Mouse (Mus musculus): Measurements from ENCODE around the gene Hoxa9. TPM values are rescaled to one million over a fixed set of nuclear protein-coding genes. Genes with fewer than 3 reads are reported as not detected.

Hoxa9 gene
- polyA plus RNA-seq, 1 experiment from 2014 or later = 57.3 TPM

DNA sequence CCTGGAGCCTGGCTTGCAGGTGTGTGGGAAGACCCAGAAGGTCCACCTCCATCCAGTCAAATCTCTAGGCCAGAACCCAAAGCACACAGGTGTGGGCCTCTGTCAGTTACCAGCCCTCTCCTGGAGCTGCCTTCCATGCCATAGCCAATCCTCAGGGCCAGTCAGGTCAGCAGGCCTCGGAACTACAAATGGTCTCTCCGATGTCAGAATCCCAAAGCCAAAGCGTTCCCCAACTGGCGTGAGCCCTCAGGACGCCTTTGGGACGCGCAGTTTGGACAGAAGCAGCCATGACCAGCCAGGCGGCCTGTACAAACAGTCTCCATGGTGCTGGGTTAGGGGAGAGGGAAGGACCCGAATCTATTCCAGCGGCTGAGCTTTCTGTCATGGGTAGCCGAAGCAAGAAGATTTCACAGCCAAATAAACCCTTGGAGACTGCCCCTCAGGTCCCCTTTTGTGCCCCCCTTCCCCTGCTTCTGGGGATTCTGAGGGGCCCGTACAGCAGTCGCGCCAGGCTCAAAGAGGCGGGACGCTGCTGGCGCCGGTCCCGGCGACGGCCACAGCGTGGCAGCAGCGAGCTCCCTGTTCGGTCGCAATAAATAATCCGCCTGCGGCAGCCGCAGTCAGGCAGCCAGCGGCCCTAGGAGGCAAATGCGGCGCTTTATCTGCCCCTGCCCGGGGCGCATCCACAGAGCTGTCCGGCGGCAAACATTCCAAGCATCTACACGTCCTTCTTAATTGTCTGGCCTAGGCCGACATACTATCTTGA is 19.5 kb downstream of the Hoxa9 start:
- peak overlapping the region; percentile 78 for H3K4me3 ChIP-seq (replicated peaks; ENCODE audit: low read depth, low read length)
- peak overlapping the region; percentile 90 for H3K9ac ChIP-seq (ENCODE audit: low read depth, low read length)
- TF ChIP-seq CTCF (IDR thresholded peaks at IDR 0.05; ENCODE audit: low read depth) = peak; percentile 82
- DNase-seq (ENCODE audit: low spot score) = peak; percentile 92
- peaks cover 55% of the 10 kb centered on the region for H3K4me1 ChIP-seq (replicated peaks; ENCODE audit: insufficient read depth, low read length)
- H3K4me2 ChIP-seq (ENCODE audit: low read length) = peak overlapping the region; percentile 89
- H3K27ac ChIP-seq = peak overlapping the region; percentile 99
- peak; percentile 15; the same call in 1 of the 2 replicates for ATAC-seq (replicated peaks; ENCODE audit: low FRiP score, low read depth)
- WGBS = under 1% methylated on average over 37 of the region's 37 CpGs
- no peaks in the 10 kb centered on the region for H3K9me3 ChIP-seq (replicated peaks; ENCODE audit: low read length)
- H3K27me3 ChIP-seq (ENCODE audit: insufficient read depth, low read length) = no peaks in the 10 kb centered on the region
- H3K36me3 ChIP-seq (ENCODE audit: insufficient read depth, low read length) = no peaks in the 10 kb centered on the region

DNA sequence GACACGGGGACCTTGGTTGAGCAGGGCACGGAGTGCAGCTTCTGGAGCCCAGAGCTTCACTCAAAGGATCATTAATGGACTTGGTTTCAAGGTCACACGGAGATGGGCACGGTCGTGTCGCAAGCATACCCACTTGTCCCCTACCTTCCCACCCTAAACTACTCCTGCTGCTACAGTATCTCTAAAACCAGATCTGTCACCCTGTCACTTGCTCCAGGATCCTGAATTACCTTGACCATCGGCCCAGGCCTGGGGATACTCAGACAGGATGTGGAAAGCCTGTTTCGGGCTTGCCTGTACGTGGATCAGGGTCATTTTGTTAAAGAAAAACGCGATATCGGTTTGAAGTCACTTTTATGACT is 21.2 kb downstream of the Hoxa9 start:
- DNase-seq (ENCODE audit: low spot score) = no peak
- Histone ChIP-seq H3K9me3 (replicated peaks; ENCODE audit: low read length) (no peaks in the 10 kb centered on the region), H3K27ac (peak overlapping the region; percentile 85), H3K9ac (ENCODE audit: low read depth, low read length) (peak overlapping the region; percentile 64), H3K4me3 (replicated peaks; ENCODE audit: low read depth, low read length) (peak overlapping the region; percentile 78), H3K4me1 (replicated peaks; ENCODE audit: insufficient read depth, low read length) (peaks cover 47% of the 10 kb centered on the region), H3K4me2 (ENCODE audit: low read length) (peak overlapping the region; percentile 89), H3K27me3 (ENCODE audit: insufficient read depth, low read length) (no peaks in the 10 kb centered on the region), H3K36me3 (ENCODE audit: insufficient read depth, low read length) (0 out of 2 replicates have a peak, but pooled peaks cover 4% of the 10 kb centered on the region)
- WGBS = 7% methylated on average over 12 of the region's 12 CpGs
- TF ChIP-seq CTCF (IDR thresholded peaks at IDR 0.05; ENCODE audit: low read depth) = no peak
- no peak for ATAC-seq (replicated peaks; ENCODE audit: low FRiP score, low read depth)

DNA sequence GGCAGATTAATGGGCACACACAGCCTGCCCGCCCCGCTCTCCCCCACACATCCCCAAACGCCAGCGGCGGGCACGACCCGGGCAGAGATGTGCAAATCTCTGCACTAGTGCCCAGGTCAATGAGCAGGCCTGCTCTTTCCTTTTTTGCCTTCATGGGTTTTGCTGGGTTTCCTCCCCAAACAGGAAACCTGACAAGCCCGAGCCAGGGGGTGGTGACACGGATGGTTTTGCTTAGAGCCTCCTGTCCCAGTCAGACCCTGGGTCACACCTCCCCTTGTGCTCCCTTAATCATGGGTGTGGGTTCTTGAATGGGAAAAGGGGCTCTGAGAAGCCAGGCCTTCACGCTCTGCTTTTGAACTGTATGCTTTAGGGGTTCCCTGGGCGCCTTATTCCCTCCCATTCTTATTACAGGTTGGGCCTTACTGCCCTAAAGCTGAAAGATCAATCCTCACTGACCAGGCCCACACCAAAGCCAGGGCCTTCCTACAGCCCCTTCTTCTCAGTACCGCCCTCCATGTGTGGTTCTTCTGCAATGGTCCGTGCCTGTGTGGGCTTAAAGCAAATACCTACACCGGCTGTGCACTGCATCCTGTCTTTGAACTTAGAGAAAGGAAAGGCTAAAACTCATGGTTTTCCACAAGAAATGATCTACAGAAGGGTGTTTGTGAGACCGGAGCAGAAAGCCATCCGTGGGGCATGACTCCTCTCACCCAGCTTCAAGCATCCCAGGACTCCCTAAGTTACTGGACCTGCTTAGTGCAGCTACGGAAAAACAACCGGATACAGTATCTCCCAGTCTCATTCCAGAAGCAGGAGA is 21.8 kb downstream of the Hoxa9 start:
- H3K9ac ChIP-seq (ENCODE audit: low read depth, low read length) = peak overlapping the region; percentile 64
- H3K27me3 ChIP-seq (ENCODE audit: insufficient read depth, low read length) = no peaks in the 10 kb centered on the region
- peak overlapping the region; percentile 89 for H3K4me2 ChIP-seq (ENCODE audit: low read length)
- TF ChIP-seq CTCF (IDR thresholded peaks at IDR 0.05; ENCODE audit: low read depth) = no peak
- no peak for ATAC-seq (replicated peaks; ENCODE audit: low FRiP score, low read depth)
- 0 out of 2 replicates have a peak, but pooled peaks cover 4% of the 10 kb centered on the region for H3K36me3 ChIP-seq (ENCODE audit: insufficient read depth, low read length)
- DNase-seq (ENCODE audit: low spot score) = peak; percentile 64
- H3K27ac ChIP-seq = peak overlapping the region; percentile 85
- H3K9me3 ChIP-seq (replicated peaks; ENCODE audit: low read length) = no peaks in the 10 kb centered on the region
- peak overlapping the region; percentile 78 for H3K4me3 ChIP-seq (replicated peaks; ENCODE audit: low read depth, low read length)
- H3K4me1 ChIP-seq (replicated peaks; ENCODE audit: insufficient read depth, low read length) = peaks cover 42% of the 10 kb centered on the region
- 5% methylated on average over 17 of the region's 18 CpGs for WGBS

DNA sequence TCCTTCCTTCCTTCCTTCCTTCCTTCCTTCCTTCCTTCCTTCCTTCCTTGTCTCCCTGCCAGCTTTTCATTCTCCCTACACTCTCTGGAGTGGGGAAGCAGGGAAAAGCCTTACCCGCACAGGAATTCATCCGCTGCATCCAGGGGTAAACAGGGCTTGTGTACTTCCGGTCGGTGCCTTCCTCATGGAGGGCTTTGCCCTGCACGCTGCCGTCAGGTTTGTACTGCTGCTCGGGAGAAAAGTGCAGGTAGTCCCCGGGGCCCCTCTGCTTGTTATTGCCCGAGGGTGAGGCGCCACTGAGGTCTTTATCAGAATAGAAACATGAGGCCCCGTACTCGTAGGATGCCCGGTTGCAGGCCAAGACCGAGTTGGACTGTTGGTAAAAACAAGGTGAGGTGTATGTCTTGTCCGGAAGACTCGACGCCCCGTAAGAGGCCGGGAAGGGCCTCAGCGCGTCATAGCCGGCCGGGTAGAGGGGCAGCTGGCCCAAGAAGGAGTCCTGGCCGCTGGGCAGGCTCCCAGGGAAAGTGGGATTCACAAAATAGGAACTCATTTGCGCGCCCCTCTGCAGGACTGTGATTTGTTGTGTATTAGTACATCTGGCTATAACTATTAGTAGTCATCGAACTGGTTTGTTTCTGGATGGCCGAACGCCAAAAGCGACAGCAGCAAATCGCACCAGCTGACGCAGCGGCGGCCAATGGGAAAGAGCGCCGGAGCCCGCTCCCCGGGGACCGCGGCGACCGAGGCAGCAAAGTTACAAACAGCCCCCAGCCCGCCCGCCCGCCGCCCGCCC is 22.6 kb downstream of the Hoxa9 start, which contains the start of gene Hoxa6:
Gene Hoxa6, minus strand, starts transcription at position 651 of the 796 bp plus-strand sequence.
- peaks cover 42% of the 10 kb centered on the region for H3K4me1 ChIP-seq (replicated peaks; ENCODE audit: insufficient read depth, low read length)
- H3K27me3 ChIP-seq (ENCODE audit: insufficient read depth, low read length) = no peaks in the 10 kb centered on the region
- WGBS = 2% methylated on average over 47 of the region's 47 CpGs
- H3K4me3 ChIP-seq (replicated peaks; ENCODE audit: low read depth, low read length) = peak within 1 kb of the TSS; percentile 78
- peak; percentile 79 for DNase-seq (ENCODE audit: low spot score)
- ATAC-seq (replicated peaks; ENCODE audit: low FRiP score, low read depth) = no peak
- H3K9me3 ChIP-seq (replicated peaks; ENCODE audit: low read length) = no peaks in the 10 kb centered on the region
- 0 out of 2 replicates have a peak, but pooled peaks cover 7% of the 10 kb centered on the region for H3K36me3 ChIP-seq (ENCODE audit: insufficient read depth, low read length)
- peak within 1 kb of the TSS; percentile 64 for H3K9ac ChIP-seq (ENCODE audit: low read depth, low read length)
- no peak for TF ChIP-seq CTCF (IDR thresholded peaks at IDR 0.05; ENCODE audit: low read depth)
- peak within 1 kb of the TSS; percentile 85 for H3K27ac ChIP-seq
- H3K4me2 ChIP-seq (ENCODE audit: low read length) = peak within 1 kb of the TSS; percentile 89

DNA sequence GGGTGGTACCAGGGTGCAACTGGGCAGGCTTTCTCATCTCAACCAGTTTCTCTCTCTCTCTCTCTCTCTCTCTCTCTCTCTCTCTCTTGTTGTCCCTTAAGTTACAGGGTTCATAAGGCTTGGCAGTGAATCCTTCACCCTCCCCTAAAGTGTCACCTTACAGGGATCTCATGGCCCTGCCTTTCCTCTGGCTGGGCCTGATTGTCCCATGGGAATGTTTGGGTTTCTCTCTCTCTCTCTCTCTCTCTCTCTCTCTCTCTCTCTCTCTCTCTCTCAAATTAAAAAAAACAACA is 23.3 kb downstream of the Hoxa9 start:
- peak overlapping the region; percentile 15; the same call in 1 of the 2 replicates for H3K27ac ChIP-seq
- peak overlapping the region; percentile 89 for H3K4me2 ChIP-seq (ENCODE audit: low read length)
- ATAC-seq (replicated peaks; ENCODE audit: low FRiP score, low read depth) (no peak), DNase-seq (ENCODE audit: low spot score) (peak; percentile 68)
- no peak overlapping the region for H3K4me3 ChIP-seq (replicated peaks; ENCODE audit: low read depth, low read length)
- 0 out of 2 replicates have a peak, but pooled peaks cover 7% of the 10 kb centered on the region for H3K36me3 ChIP-seq (ENCODE audit: insufficient read depth, low read length)
- H3K4me1 ChIP-seq (replicated peaks; ENCODE audit: insufficient read depth, low read length) = peaks cover 44% of the 10 kb centered on the region
- no peaks in the 10 kb centered on the region for H3K27me3 ChIP-seq (ENCODE audit: insufficient read depth, low read length)
- H3K9ac ChIP-seq (ENCODE audit: low read depth, low read length) = peak overlapping the region; percentile 47; the same call in 1 of the 2 replicates
- no peaks in the 10 kb centered on the region for H3K9me3 ChIP-seq (replicated peaks; ENCODE audit: low read length)
- TF ChIP-seq CTCF (IDR thresholded peaks at IDR 0.05; ENCODE audit: low read depth) = no peak
